Mouse (Mus musculus): ENCODE measurements at regions not wholly inside any gene's neighbourhood (a gene's known extent, or its start where the extent isn't known, plus 50 kb on each side); places are given as distances from the start of the nearest gene placed in this dataset.

DNA sequence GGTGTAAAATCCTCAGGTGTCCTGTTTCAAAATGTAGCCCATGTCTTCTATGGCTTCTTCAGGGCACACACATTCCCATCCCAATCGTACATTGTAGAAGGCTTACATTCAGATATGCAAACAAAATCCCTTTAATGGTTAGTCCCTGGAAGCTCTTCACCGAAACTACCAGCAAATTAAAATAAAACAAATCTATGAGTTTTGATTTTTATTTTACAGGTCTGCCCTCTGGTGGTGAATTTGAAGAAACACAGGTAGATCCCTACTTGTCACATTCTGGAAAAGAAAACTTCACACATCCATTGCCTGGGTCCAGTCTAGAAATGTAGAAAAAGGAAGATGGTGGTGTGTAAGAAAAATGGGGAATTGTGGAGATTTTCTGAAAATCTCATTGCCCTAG is 51.5 kb upstream of the Slc25a36 start:
- DNase-seq (ENCODE audit: extremely low spot score in 1 of 2, low spot score in 2 of 2), result no peak
- intact Hi-C loops (cut with DNase I), result loop anchor here (2.0 to 5.0 kb wide), 2 partner anchors 70 to 246 kb away; no protein-coding TSS in a partner anchor

All from left cerebral cortex, postnatal 10 days (tissue).